Mouse (Mus musculus) brain, embryonic 14.5 days (tissue): ENCODE results near the gene Col13a1. TPM values are rescaled to one million over a fixed set of nuclear protein-coding genes. Genes with fewer than 3 reads are reported as not detected.

Experiments
- DNase-seq: peaks from one replicate; pipeline ENCODE4 v3.0.0-alpha.2; 2011; ENCODE audit warnings: low read depth
- CTCF ChIP-seq: fragments of 200-500 bp; IDR thresholded peaks from 2 replicates; pipeline ENCODE4 v1.5.1; 2012; ENCODE audit warnings: inconsistent platforms, mild to moderate bottlenecking, moderate library complexity, borderline replicate concordance; ENCODE audit not compliant: insufficient read depth, insufficient read length; ENCODE audit errors: extremely low read depth
- POLR2A ChIP-seq: fragments of 200-500 bp; IDR thresholded peaks from 2 replicates; pipeline ENCODE4 v1.6.1; 2012; ENCODE audit warnings: mild to moderate bottlenecking, inconsistent platforms, borderline replicate concordance; ENCODE audit not compliant: poor library complexity, insufficient read depth, insufficient read length, severe bottlenecking; ENCODE audit errors: extremely low read depth
- polyA plus RNA-seq: library from polyadenylated mRNA; depleted of rRNA; stranded (reverse); fragments of >200 nt; gene quantifications from 2 replicates; pipeline ENCODE4 v1.2.3, GENCODE M21; 2012

The Col13a1 gene
- polyA plus RNA-seq, 1 experiment = 3.2 TPM

GRCm38 (mm10) chr10:61920655-61921365 lies 58.1 kb downstream of the Col13a1 start:
- peak; percentile 31 for DNase-seq

DNA sequence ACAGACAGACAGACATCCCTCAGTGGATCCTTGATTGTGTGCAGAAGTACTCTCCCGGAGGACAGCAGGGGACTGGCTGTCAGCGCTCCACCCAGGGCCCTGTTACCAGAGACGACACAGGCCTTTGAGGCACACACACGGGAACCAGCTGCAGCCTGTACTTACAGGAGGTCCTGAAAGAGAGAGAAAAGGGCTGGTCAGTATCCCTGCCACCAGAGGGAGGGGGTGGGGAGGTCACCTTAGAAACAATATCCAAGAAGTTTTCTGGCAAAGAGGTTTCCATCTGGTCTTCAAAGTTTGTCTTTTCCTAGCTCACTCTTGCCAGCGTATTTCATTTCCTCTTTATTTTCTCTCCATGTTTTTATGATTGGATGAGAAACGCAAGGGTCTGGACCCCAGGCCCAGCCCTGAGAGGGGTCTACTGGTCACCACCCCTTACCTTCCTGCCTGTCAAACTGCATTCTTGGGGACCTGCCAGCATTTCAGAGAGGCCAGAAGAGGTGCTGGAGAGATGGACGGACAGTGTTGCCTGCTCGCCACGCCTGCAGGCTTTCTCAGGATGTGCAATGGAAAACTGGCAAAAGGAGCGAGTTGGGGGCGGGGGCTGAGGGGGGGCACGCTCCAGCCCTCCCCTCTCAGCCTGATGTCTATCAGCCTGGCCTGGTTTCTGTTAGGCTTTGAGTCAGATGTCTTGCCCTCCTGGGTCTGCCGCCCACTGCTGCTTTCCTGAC lies 58.8 kb downstream of the Col13a1 start:
- TF ChIP-seq CTCF (no peak), POLR2A (no peak)
- DNase-seq = peak; percentile 21

More at GRCm38 (mm10) chr10:61920655-61921365, 58.1 kb downstream of the Col13a1 start:
- TF ChIP-seq POLR2A (no peak), CTCF (no peak)

DNA sequence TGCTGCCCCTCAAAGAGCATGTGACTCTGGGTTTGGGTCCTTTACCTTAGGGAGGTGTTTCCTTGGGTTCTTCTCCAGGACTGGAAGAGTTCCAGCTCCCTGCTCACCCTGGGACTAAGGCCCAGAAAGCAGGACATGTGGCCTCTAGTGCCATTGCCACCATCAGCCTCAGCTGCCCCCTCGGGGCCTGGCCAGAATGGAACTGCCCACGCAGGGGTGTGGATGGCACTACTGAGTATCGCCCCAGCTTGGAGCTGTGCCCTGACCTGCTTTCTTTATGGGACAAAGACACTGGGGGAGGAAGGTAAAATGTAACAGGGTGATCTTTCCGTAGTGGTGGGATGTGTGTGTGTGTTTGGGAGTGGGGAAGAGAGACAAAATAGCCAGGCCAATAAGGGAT lies 59.4 kb downstream of the Col13a1 start:
- DNase-seq = no peak
- TF ChIP-seq CTCF = no peak
- TF ChIP-seq POLR2A = no peak

DNA sequence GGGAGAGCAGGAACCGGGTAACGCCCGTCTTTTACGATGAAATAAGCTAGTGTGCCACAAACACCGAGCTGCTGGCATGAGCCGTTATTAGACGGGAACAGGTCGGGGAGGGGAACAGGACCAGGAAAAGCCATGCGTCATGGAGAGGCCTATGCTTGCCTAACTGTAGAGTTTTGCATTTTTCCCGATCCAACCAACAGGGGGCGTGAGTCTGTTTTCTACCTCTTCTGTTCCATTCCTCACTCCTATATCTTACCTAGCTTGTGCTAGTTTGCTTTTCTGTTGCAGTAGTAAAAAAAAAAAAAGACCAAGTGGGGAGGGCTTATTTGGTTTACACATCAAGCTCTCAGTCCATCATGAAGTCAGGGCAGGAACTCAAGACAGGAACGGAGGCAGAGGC lies 61.8 kb downstream of the Col13a1 start:
- DNase-seq = no peak
- TF ChIP-seq POLR2A = no peak
- TF ChIP-seq CTCF = no peak

GRCm38 (mm10) chr10:61911770-61912169 lies 67.1 kb downstream of the Col13a1 start:
- TF ChIP-seq CTCF = no peak
- no peak for TF ChIP-seq POLR2A

GRCm38 (mm10) chr10:61909004-61909403 lies 69.9 kb downstream of the Col13a1 start:
- peak; percentile 22 for DNase-seq
- TF ChIP-seq CTCF (no peak), POLR2A (no peak)

More at GRCm38 (mm10) chr10:61911770-61912169, 67.1 kb downstream of the Col13a1 start:
- no peak for DNase-seq

- TF ChIP-seq POLR2A (no peak), CTCF (peak; percentile 26; the same call in 1 of the 2 replicates)
- peak; percentile 7 for DNase-seq
Measured at GRCm38 (mm10) chr10:61906226-61906625, 72.7 kb downstream of the Col13a1 start.

GRCm38 (mm10) chr10:61905308-61905707 lies 73.6 kb downstream of the Col13a1 start:
- no peak for TF ChIP-seq CTCF
- TF ChIP-seq POLR2A = no peak

DNA sequence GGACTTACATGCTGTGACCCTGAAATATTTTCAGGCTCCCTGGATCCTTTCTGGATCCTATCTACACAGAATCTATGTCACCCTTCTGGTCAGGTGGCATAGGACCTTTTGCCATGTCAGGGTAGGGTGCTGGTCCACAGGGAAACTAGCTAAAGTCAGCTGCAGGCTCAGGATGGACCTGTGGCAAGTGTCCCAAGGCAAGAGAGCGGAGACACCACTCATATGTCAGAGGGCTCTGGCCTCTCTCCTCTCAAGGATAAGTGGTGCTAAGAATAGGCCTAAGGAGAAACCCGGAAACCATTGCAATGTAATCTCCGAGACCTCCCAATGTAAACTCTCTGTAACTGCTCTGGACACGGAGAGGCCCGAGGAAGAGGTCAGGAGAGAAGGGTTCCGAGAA lies 80.8 kb downstream of the Col13a1 start:
- no peak for DNase-seq
- TF ChIP-seq CTCF (no peak), POLR2A (no peak)

More at GRCm38 (mm10) chr10:61905308-61905707, 73.6 kb downstream of the Col13a1 start:
- DNase-seq = peak; percentile 51

GRCm38 (mm10) chr10:61894564-61894963 lies 84.3 kb downstream of the Col13a1 start:
- TF ChIP-seq POLR2A = no peak
- no peak for TF ChIP-seq CTCF
- DNase-seq = no peak

GRCm38 (mm10) chr10:61891138-61891537 lies 87.8 kb downstream of the Col13a1 start:
- no peak for TF ChIP-seq POLR2A
- TF ChIP-seq CTCF = no peak
- peak; percentile 17 for DNase-seq
